Mouse (Mus musculus) lung, embryonic 14.5 days (tissue): Measurements from ENCODE around the gene Cpsf4. TPM values are rescaled to one million over a fixed set of nuclear protein-coding genes. Genes with fewer than 3 reads are reported as not detected.
A peak's percentile ranks its signal among the peaks of the same experiment; 100 is the strongest.

Source experiments
- ATAC-seq: fragments of 200-750 bp; cut with Nextera tagmentation; 2 replicates; pipeline ENCODE4 v1.8.0; 2017; ENCODE audit warnings: mild to moderate bottlenecking, moderate TSS enrichment, moderate library complexity; ENCODE audit not compliant: insufficient read depth
- DNase-seq: peaks from one replicate; pipeline ENCODE4 v3.0.0-alpha.2; 2015
- H3K27ac ChIP-seq: fragments of 300-500 bp; sonication (generic); 2 replicates; pipeline ENCODE4 v1.5.1; 2014; ENCODE audit warnings: low read depth, mild to moderate bottlenecking, moderate library complexity
- H3K27me3 ChIP-seq: fragments of 300-500 bp; sonication (generic); 2 replicates; pipeline ENCODE4 v1.6.1; 2014; ENCODE audit warnings: low read length, control low read depth; ENCODE audit not compliant: insufficient read depth
- H3K36me3 ChIP-seq: fragments of 300-500 bp; sonication (generic); 2 replicates; pipeline ENCODE4 v1.6.1; 2014; ENCODE audit warnings: control low read depth; ENCODE audit not compliant: insufficient read depth
- H3K4me1 ChIP-seq: fragments of 300-500 bp; sonication (generic); 2 replicates; pipeline ENCODE4 v1.6.1; 2014; ENCODE audit warnings: antibody characterized with exemption, control low read depth; ENCODE audit not compliant: insufficient read depth
- H3K4me2 ChIP-seq: fragments of 300-500 bp; sonication (generic); 2 replicates; pipeline ENCODE4 v1.6.1; 2014; ENCODE audit warnings: mild to moderate bottlenecking
- H3K4me3 ChIP-seq: fragments of 300-500 bp; sonication (generic); 2 replicates; pipeline ENCODE4 v1.5.1; 2014; ENCODE audit warnings: low read depth, low read length
- H3K9ac ChIP-seq: fragments of 300-500 bp; sonication (generic); 2 replicates; pipeline ENCODE4 v1.6.1; 2014
- H3K9me3 ChIP-seq: fragments of 300-500 bp; sonication (generic); 2 replicates; pipeline ENCODE4 v1.6.1; 2016; ENCODE audit warnings: low read depth, low read length, control low read depth
- CTCF ChIP-seq: IDR thresholded peaks from 2 replicates; pipeline ENCODE4 v1.5.1; 2016; ENCODE audit warnings: antibody characterized with exemption, low read depth
- WGBS: fragments of 180-500 bp; shearing (Covaris S2); extraction: QIAGEN DNeasy Blood & Tissue Kit; methylation state at CpG from one replicate; pipeline ENCODE4 v1.1.7; 2014; 5-methylcytosine and 5-hydroxymethylcytosine counted together
- polyA plus RNA-seq: library from polyadenylated mRNA; unstranded; fragments of >200 nt; fragmentation: Nextera tagmentation; extraction: Ambion mirVana; gene quantifications from 2 replicates; pipeline ENCODE4 v1.2.1, GENCODE M21; 2014

The Cpsf4 gene
- polyA plus RNA-seq = 36.5 and 42.3 TPM in 2 replicates

DNA sequence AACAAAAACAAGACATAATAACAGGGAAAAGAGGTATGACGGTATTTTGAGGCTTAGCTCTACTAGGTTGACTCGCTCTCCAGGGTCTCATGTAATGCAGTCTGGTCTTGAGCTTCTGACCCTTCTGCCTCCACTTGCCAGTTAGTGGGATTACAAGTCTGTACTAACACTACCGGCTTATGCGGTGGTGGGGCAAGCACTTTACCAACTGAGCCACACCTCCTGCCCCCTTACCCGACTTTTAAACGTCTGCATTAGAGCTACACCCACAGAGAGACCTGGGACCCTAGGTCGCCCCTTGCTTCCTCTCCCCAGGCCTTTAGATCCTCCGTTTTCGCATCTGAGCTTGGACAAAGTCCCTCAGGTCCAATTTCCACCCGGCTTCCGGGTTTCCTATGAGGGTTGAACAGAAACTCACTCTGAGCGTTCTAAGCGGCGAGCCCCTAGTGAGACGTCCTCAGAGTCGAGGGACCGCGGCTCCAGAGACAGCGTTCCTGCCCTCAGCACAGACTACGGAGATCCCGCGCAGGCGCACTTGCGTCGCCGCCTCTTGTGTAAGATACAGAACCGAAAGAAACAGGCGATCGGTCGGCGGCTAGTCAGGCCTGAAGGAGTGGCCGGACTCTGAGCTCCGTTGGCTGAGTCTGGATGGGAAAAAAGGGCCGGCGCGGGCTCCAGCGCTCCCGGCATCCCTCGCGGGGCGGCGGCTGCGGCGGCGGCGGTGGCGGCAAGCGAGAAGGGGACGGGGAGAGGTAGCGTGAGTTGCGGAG, at the start of gene Cpsf4, which contains the start of gene Ptcd1:
TSS of gene Cpsf4 (plus strand) at position 678 of the 770 bp plus-strand sequence.
TSS of gene Ptcd1 (minus strand) at position 573 of the 770 bp plus-strand sequence.
- under 1% methylated on average over 51 of the region's 51 CpGs for WGBS
- H3K27me3 ChIP-seq = no peaks in the 10 kb centered on the region
- peak within 1 kb of the TSS; percentile 97 for H3K9ac ChIP-seq
- DNase-seq = peak; percentile 100
- no peaks in the 10 kb centered on the region for H3K9me3 ChIP-seq
- peak within 1 kb of the TSS; percentile 96 for H3K4me2 ChIP-seq
- peak within 1 kb of the TSS; percentile 86 for H3K27ac ChIP-seq
- peak; percentile 97 for ATAC-seq
- peaks cover 33% of the 10 kb centered on the region for H3K36me3 ChIP-seq
- H3K4me1 ChIP-seq = no peaks in the 10 kb centered on the region; the same call in 1 of the 2 replicates
- TF ChIP-seq CTCF = no peak
- peak within 1 kb of the TSS; percentile 95 for H3K4me3 ChIP-seq

DNA sequence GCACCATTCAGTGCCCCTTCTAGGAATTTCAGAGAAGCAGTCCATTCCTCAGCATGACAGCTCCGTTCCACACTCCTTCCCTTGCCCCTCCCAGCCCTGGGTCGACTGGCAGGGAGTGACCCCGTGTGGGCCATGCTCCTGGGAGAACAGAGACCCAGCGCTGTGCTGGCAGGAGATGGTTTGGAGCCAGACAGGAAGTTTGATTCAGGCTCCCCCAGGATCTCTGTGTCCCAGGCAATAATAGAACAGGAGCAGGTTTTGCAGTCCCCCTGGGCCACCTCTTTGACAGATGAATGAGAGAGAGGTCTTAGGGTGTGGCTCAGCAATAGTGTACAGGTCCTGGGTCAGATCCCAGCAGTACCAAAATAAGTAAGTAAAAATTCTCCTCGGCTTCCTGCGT, 49.0 kb upstream of the Cpsf4 start:
- Histone ChIP-seq H3K27ac (no peak overlapping the region), H3K27me3 (no peaks in the 10 kb centered on the region), H3K36me3 (peaks cover 12% of the 10 kb centered on the region), H3K9me3 (no peaks in the 10 kb centered on the region), H3K4me3 (no peak overlapping the region), H3K9ac (no peak overlapping the region), H3K4me1 (no peaks in the 10 kb centered on the region), H3K4me2 (no peak overlapping the region)
- ATAC-seq (no peak), DNase-seq (no peak)
- no peak for TF ChIP-seq CTCF
- 50% methylated on average over 6 of the region's 6 CpGs for WGBS

DNA sequence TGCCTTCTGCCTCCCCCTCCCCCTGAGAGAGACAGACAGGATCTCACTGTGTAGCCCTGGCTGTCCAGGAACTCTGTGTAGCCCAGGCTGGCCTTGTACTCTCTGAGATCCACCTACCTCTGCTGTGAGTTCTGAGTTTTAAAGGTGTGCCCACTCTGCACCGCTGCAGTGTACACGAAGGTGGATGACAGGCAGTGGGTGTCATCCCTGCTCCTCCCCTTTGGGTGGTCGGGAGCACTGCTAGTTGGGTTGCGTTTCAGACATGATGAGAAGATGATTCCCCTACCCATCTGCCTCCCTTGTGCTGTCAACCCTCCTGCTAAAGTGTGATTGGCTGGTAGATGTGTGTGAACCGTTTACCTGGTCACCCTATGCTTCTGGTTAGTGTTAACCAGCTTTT, 48.6 kb upstream of the Cpsf4 start:
- Histone ChIP-seq H3K4me2 (no peak overlapping the region), H3K9ac (no peak overlapping the region), H3K4me1 (no peaks in the 10 kb centered on the region), H3K36me3 (peaks cover 17% of the 10 kb centered on the region), H3K27me3 (no peaks in the 10 kb centered on the region), H3K4me3 (no peak overlapping the region), H3K27ac (no peak overlapping the region), H3K9me3 (no peaks in the 10 kb centered on the region)
- WGBS = 90% methylated on average over 5 of the region's 5 CpGs
- DNase-seq (no peak), ATAC-seq (no peak)
- TF ChIP-seq CTCF = no peak

DNA sequence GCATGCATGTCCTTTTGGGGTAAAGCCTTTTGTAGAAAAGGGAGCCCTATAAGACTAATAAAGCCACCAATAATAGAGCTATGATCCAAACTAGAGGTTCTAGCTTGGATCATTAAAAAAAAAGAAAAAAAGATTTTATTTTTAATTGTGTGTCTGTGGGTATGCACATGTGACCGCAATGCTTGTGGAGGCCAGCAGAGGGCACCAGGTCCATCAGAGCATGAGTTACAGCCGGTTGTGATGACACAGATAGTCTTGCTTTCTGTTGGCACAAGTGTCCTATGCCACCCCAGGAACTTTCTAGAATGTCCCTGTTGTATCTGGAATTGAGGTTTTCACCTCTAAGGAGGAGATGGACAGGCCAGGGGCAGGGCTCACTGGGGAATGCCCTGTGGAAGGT, 47.6 kb upstream of the Cpsf4 start:
- ATAC-seq (no peak), DNase-seq (no peak)
- no peaks in the 10 kb centered on the region for H3K4me1 ChIP-seq
- H3K27ac ChIP-seq = no peak overlapping the region
- H3K9me3 ChIP-seq = no peaks in the 10 kb centered on the region
- peaks cover 26% of the 10 kb centered on the region for H3K36me3 ChIP-seq
- peak; percentile 57 for TF ChIP-seq CTCF
- H3K9ac ChIP-seq = no peak overlapping the region
- no peak overlapping the region for H3K4me3 ChIP-seq
- WGBS = 91% methylated on average over 2 of the region's 2 CpGs
- no peaks in the 10 kb centered on the region for H3K27me3 ChIP-seq
- H3K4me2 ChIP-seq = no peak overlapping the region

DNA sequence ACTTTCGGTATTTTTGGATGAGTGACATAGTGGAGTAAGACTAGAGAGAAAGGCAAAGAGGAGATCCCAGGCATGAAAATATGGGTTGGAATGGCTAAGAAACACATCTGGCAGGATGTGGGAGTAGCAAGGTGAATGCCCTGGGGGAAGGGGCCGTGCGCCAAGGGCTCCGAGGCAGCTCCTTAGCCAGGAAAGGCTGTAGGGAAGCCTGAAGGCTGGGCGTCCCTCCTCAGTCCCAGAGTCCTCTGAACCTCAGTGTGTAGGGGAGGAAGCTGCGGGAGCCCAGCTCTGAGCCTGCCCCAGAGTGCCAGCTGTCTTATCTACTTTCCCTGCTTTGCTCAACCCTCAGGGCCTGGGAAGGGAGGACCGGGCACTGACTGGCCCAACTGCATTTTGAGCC, 46.1 kb upstream of the Cpsf4 start:
- H3K27ac ChIP-seq = no peak overlapping the region
- no peaks in the 10 kb centered on the region for H3K4me1 ChIP-seq
- ATAC-seq = no peak
- no peaks in the 10 kb centered on the region for H3K9me3 ChIP-seq
- H3K27me3 ChIP-seq = no peaks in the 10 kb centered on the region
- no peak overlapping the region for H3K9ac ChIP-seq
- no peak overlapping the region for H3K4me3 ChIP-seq
- WGBS = 50% methylated on average over 7 of the region's 7 CpGs
- DNase-seq = no peak
- TF ChIP-seq CTCF = no peak
- no peak overlapping the region for H3K4me2 ChIP-seq
- H3K36me3 ChIP-seq = peaks cover 41% of the 10 kb centered on the region

DNA sequence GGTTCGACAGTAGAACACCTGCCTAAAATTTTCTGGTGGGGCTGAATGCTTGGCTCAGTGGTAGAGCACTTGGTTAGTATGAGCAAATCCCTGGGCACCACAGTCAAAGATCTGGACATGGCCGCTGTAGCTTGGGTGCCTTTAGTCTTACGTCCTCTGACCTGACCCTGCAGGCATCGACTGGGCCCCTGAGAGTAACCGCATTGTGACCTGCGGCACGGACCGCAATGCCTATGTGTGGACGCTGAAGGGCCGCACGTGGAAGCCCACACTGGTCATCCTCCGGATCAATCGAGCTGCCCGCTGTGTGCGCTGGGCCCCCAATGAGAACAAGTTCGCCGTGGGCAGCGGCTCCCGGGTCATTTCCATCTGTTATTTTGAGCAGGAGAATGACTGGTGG, 43.6 kb upstream of the Cpsf4 start:
- Histone ChIP-seq H3K4me1 (no peaks in the 10 kb centered on the region), H3K27ac (no peak overlapping the region), H3K4me2 (no peak overlapping the region), H3K4me3 (no peak overlapping the region), H3K36me3 (peaks cover 65% of the 10 kb centered on the region), H3K9me3 (no peaks in the 10 kb centered on the region), H3K27me3 (no peaks in the 10 kb centered on the region), H3K9ac (no peak overlapping the region)
- DNase-seq (no peak), ATAC-seq (no peak)
- WGBS = 91% methylated on average over 19 of the region's 19 CpGs
- no peak for TF ChIP-seq CTCF

DNA sequence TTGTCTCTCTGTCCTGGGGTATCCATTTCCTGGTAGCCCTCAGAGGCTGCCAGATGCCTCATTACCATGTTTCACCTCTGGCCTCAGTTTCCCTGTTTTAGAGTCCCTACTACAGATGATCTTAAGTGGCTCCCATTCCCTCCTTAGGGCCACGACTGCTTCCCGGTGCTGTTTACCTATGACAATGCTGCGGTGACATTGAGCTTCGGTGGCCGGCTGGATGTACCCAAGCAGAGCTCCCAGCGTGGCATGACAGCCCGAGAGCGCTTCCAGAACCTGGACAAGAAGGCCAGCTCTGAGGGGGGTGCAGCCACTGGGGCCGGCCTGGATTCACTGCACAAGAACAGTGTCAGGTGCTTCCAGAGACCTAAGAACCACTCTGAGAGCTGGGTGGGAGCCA, 40.4 kb upstream of the Cpsf4 start:
- 94% methylated on average over 9 of the region's 9 CpGs for WGBS
- no peak for ATAC-seq
- TF ChIP-seq CTCF = no peak
- Histone ChIP-seq H3K27ac (no peak overlapping the region), H3K36me3 (peaks cover 94% of the 10 kb centered on the region), H3K4me3 (no peak overlapping the region), H3K4me1 (no peaks in the 10 kb centered on the region), H3K4me2 (no peak overlapping the region), H3K9ac (no peak overlapping the region), H3K27me3 (no peaks in the 10 kb centered on the region), H3K9me3 (no peaks in the 10 kb centered on the region)
- no peak for DNase-seq
